Mouse (Mus musculus) midbrain, postnatal 0 days (tissue): ENCODE results near the gene Trpv6. TPM values are rescaled to one million over a fixed set of nuclear protein-coding genes. Genes with fewer than 3 reads are reported as not detected.
A peak's percentile ranks its signal among the peaks of the same experiment; 100 is the strongest.

Experiments used
- ATAC-seq: fragments of 200-750 bp; cut with Nextera tagmentation; 2 replicates; pipeline ENCODE4 v1.8.0; 2017; ENCODE audit warnings: moderate number of reproducible peaks, mild to moderate bottlenecking, moderate TSS enrichment, moderate library complexity; ENCODE audit not compliant: low FRiP score
- DNase-seq: peaks from one replicate; pipeline ENCODE4 v3.0.0-alpha.2; 2015; ENCODE audit warnings: low spot score
- H3K27ac ChIP-seq: fragments of 300-500 bp; sonication (generic); 2 replicates; pipeline ENCODE4 v1.5.1; 2014; ENCODE audit warnings: low read depth, mild to moderate bottlenecking, low read length, mixed read lengths
- H3K27me3 ChIP-seq: fragments of 300-500 bp; sonication (generic); 2 replicates; pipeline ENCODE4 v1.6.1; 2014; ENCODE audit warnings: low read length, control low read depth, mixed read lengths; ENCODE audit not compliant: insufficient read depth
- H3K36me3 ChIP-seq: fragments of 300-500 bp; sonication (generic); 2 replicates; pipeline ENCODE4 v1.6.1; 2014; ENCODE audit warnings: low read length, control low read depth, mixed read lengths; ENCODE audit not compliant: insufficient read depth
- H3K4me1 ChIP-seq: fragments of 300-500 bp; sonication (generic); 2 replicates; pipeline ENCODE4 v1.6.1; 2014; ENCODE audit warnings: mild to moderate bottlenecking, control low read depth, antibody characterized with exemption, low read length, mixed read lengths; ENCODE audit not compliant: insufficient read depth
- H3K4me2 ChIP-seq: fragments of 300-500 bp; sonication (generic); 2 replicates; pipeline ENCODE4 v1.6.1; 2014; ENCODE audit warnings: low read depth, mild to moderate bottlenecking, low read length, mixed read lengths; ENCODE audit not compliant: poor library complexity, severe bottlenecking
- H3K4me3 ChIP-seq: fragments of 300-500 bp; sonication (generic); 2 replicates; pipeline ENCODE4 v1.5.1; 2014; ENCODE audit warnings: low read depth, mild to moderate bottlenecking, low read length, moderate library complexity
- H3K9ac ChIP-seq: fragments of 300-500 bp; sonication (generic); replicated peaks from 2 replicates; pipeline ENCODE4 v1.6.1; 2014; ENCODE audit warnings: mild to moderate bottlenecking, low read length, moderate library complexity, mixed read lengths; ENCODE audit not compliant: poor library complexity, severe bottlenecking
- H3K9me3 ChIP-seq: fragments of 300-500 bp; sonication (generic); 2 replicates; pipeline ENCODE4 v1.6.1; 2016; ENCODE audit warnings: low read length, control low read depth
- CTCF ChIP-seq: IDR thresholded peaks from 2 replicates; pipeline ENCODE4 v1.5.1; 2016; ENCODE audit warnings: antibody characterized with exemption, mild to moderate bottlenecking
- WGBS: fragments of 180-500 bp; shearing (Covaris S2); extraction: QIAGEN DNeasy Blood & Tissue Kit; methylation state at CpG from one replicate; pipeline ENCODE4 v1.1.7; 2014; 5-methylcytosine and 5-hydroxymethylcytosine counted together
- polyA plus RNA-seq: library from polyadenylated mRNA; unstranded; fragments of >200 nt; fragmentation: Nextera tagmentation; extraction: Ambion mirVana; gene quantifications from 2 replicates; pipeline ENCODE4 v1.2.1, GENCODE M21; 2015
- total RNA-seq: library from RNA; depleted of rRNA; stranded (reverse); fragments of >200 nt; gene quantifications from 2 replicates; pipeline ENCODE4 v1.2.3, GENCODE M21; 2014

Gene Trpv6
- total and polyA plus RNA-seq, 2 experiments from 2014 or later, result 0.78 TPM; not detected in 1

DNA sequence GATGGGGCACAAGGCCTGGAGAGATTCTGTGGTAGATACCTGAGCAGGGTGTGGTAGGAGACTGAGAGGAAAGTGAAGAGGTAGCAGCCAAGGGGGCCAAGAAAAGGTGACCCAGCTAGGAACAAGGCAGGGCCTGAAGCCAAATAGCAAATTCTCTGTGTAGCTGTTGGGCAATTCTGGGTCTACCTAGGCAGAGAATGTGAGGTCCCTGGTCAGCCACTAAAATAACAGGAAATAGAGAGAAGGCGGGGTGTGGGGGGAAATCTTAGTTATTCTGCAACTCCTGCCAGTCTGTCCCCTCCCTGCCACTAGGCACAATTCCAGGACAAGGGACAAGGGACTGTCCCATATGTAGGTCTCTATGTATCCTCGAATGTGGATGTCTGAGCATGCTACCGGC is 7.0 kb upstream of the Trpv6 start:
- H3K4me2 ChIP-seq, result no peak overlapping the region
- no peak overlapping the region for H3K4me3 ChIP-seq
- H3K4me1 ChIP-seq, result no peaks in the 10 kb centered on the region
- DNase-seq (no peak), ATAC-seq (no peak)
- 94% methylated on average over 3 of the region's 3 CpGs for WGBS
- H3K9me3 ChIP-seq, result no peaks in the 10 kb centered on the region
- TF ChIP-seq CTCF, result no peak
- no peaks in the 10 kb centered on the region for H3K27me3 ChIP-seq
- no peak overlapping the region for H3K9ac ChIP-seq
- H3K27ac ChIP-seq, result no peak overlapping the region
- no peaks in the 10 kb centered on the region for H3K36me3 ChIP-seq

GRCm38 (mm10) chr6:41642765-41643164 is 6.6 kb upstream of the Trpv6 start:
- 93% methylated on average over 4 of the region's 4 CpGs for WGBS
- Histone ChIP-seq H3K4me2 (no peak overlapping the region), H3K27me3 (no peaks in the 10 kb centered on the region), H3K9me3 (no peaks in the 10 kb centered on the region), H3K36me3 (no peaks in the 10 kb centered on the region), H3K9ac (no peak overlapping the region), H3K4me1 (no peaks in the 10 kb centered on the region), H3K27ac (no peak overlapping the region), H3K4me3 (no peak overlapping the region)
- ATAC-seq (no peak), DNase-seq (no peak)
- no peak for TF ChIP-seq CTCF

DNA sequence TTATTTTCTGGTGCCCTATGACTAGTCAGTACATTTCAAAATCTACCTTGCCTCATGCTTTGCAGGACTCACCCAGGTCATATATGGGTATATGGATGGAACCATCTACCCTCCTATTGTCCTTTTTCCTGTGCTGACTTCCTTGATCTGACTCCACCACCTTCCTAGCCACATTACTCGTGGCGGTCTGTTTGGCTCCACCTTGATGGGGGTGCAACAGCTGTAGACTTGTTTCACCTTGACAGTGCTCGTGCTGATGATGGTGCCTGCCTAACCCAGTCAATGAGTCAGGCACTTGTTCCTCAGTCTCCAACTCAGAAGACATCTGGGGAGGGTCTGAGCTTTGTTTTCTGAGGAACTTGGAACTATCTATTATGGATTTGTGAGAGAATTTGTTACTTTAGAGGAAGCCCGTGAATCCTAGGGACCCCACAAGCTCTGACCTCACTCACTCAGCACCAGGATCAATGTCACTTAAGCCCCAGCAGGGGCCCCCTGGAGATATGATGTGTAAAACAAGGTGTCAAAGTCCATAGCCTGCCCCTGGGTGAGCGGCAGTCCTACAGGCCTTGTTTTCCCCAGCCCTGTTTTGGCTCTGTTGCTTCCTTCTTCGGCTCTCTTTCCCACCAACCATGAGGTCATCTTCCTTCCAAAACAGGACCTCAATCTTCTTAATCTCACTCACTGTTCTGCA is 5.1 kb upstream of the Trpv6 start:
- DNase-seq (no peak), ATAC-seq (no peak)
- Histone ChIP-seq H3K4me1 (no peaks in the 10 kb centered on the region), H3K4me2 (no peak overlapping the region), H3K9me3 (no peaks in the 10 kb centered on the region), H3K27ac (no peak overlapping the region), H3K4me3 (no peak overlapping the region), H3K36me3 (no peaks in the 10 kb centered on the region), H3K27me3 (no peaks in the 10 kb centered on the region), H3K9ac (no peak overlapping the region)
- TF ChIP-seq CTCF, result no peak
- 79% methylated on average over 6 of the region's 6 CpGs for WGBS

GRCm38 (mm10) chr6:41640449-41640848 is 4.2 kb upstream of the Trpv6 start:
- Histone ChIP-seq H3K9ac (no peak overlapping the region), H3K4me1 (no peaks in the 10 kb centered on the region), H3K27ac (no peak overlapping the region), H3K4me2 (no peak overlapping the region), H3K4me3 (no peak overlapping the region), H3K27me3 (no peaks in the 10 kb centered on the region), H3K36me3 (no peaks in the 10 kb centered on the region), H3K9me3 (no peaks in the 10 kb centered on the region)
- TF ChIP-seq CTCF, result no peak
- ATAC-seq (no peak), DNase-seq (no peak)
- WGBS, result 68% methylated on average over 3 of the region's 3 CpGs

DNA sequence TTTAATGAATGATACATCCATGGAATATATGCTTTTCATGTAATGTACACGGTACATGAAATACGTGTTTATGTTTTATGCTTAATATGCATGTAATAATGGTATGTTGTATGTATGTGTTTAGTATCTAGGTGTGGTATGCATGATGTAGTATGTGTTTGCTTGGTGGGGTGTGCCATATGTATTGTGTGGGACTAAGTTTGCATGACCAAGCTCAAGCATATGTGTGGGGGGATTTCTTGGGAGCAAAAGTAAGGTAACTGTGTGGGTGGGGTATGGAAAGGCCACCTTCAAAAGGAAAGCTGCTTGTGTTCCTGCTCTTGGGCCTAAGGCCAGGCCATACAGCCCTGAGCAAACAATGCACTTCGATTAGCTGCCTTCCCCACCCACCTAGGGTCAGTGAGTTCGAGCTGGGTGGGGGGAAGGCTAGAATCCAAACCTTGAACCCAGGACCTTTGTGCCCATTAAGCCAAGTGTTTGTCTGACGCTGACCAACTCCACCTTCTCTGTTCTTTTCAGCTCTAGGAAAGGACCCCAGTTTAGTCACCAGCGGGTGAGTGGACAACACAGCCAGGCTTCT is 1.8 kb upstream of the Trpv6 start:
- H3K36me3 ChIP-seq, result no peaks in the 10 kb centered on the region
- no peak overlapping the region for H3K27ac ChIP-seq
- H3K9me3 ChIP-seq, result no peaks in the 10 kb centered on the region
- TF ChIP-seq CTCF, result no peak
- H3K9ac ChIP-seq, result no peak overlapping the region
- H3K4me2 ChIP-seq, result no peak overlapping the region
- ATAC-seq (no peak), DNase-seq (no peak)
- 78% methylated on average over 6 of the region's 6 CpGs for WGBS
- H3K4me1 ChIP-seq, result no peaks in the 10 kb centered on the region
- H3K4me3 ChIP-seq, result no peak overlapping the region
- H3K27me3 ChIP-seq, result no peaks in the 10 kb centered on the region

DNA sequence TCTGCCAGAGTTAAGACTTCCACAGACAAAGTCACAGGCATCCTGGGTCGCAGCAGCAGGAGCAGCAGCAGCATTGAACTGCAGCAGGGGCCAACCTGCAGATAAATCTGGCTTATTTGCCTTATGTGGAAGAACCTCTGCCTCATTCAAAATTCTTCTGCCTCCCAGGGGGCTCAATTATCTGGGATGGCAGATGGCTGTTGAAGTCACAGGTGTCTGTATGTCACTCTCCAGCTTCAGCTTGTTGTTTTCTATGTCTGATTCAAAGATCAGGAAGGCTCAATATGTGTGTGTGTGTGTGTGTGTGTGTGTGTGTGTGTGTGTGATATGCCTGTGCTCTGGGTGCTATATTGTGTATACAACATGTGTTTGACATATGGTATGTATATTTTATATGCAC is 1.2 kb upstream of the Trpv6 start:
- no peak overlapping the region for H3K9ac ChIP-seq
- no peak overlapping the region for H3K4me2 ChIP-seq
- no peaks in the 10 kb centered on the region for H3K9me3 ChIP-seq
- H3K4me1 ChIP-seq, result no peaks in the 10 kb centered on the region
- no peak for TF ChIP-seq CTCF
- no peak overlapping the region for H3K27ac ChIP-seq
- 23% methylated on average over 1 of the region's 1 CpGs for whole genome bisulfite sequencing
- DNase-seq, result peak; percentile 5
- no peaks in the 10 kb centered on the region for H3K36me3 ChIP-seq
- ATAC-seq, result no peak
- H3K4me3 ChIP-seq, result no peak overlapping the region
- H3K27me3 ChIP-seq, result no peaks in the 10 kb centered on the region
